Mouse (Mus musculus) neural tube, embryonic 14.5 days (tissue): Measurements from ENCODE around the gene Olfr1160. TPM values are rescaled to one million over a fixed set of nuclear protein-coding genes. Genes with fewer than 3 reads are reported as not detected.

ENCODE experiments used
- polyA plus RNA-seq: library from polyadenylated mRNA; unstranded; fragments of >200 nt; fragmentation: Nextera tagmentation; extraction: Ambion mirVana; gene quantifications from 2 replicates; pipeline ENCODE4 v1.2.1, GENCODE M21; 2014

Gene Olfr1160
- polyA plus RNA-seq, 1 experiment from 2014 or later = not detected

Other genes starting within 250 kb of the Olfr1160 start
- not detected in 2 replicates for gene Olfr152, start 228.8 kb downstream of the Olfr1160 start, polyA plus RNA-seq
- gene Olfr1143, start 207.7 kb downstream of the Olfr1160 start, polyA plus RNA-seq = not detected in 2 replicates
- not detected in 2 replicates for gene Olfr1145, start 198.4 kb downstream of the Olfr1160 start, polyA plus RNA-seq
- not detected in 2 replicates for gene Olfr1148, start 177.7 kb downstream of the Olfr1160 start, polyA plus RNA-seq
- not detected in 2 replicates for gene Olfr1150-ps1, start 164.3 kb downstream of the Olfr1160 start, polyA plus RNA-seq
- not detected in 2 replicates for gene Olfr1151, start 152.4 kb downstream of the Olfr1160 start, polyA plus RNA-seq
- 0.04 TPM in 1 of 2 replicates, not detected in the other for gene Olfr1152, start 141.8 kb downstream of the Olfr1160 start, polyA plus RNA-seq
- not detected in 2 replicates for gene Olfr1153, start 113.3 kb downstream of the Olfr1160 start, polyA plus RNA-seq
- not detected in 2 replicates for gene Olfr1154, start 103.1 kb downstream of the Olfr1160 start, polyA plus RNA-seq
- not detected in 2 replicates for gene Olfr1155, start 63.1 kb downstream of the Olfr1160 start, polyA plus RNA-seq
- not detected in 2 replicates for gene Olfr1156, start 55.2 kb downstream of the Olfr1160 start, polyA plus RNA-seq
- not detected in 2 replicates for gene Olfr1157, start 40.0 kb downstream of the Olfr1160 start, polyA plus RNA-seq
- not detected in 2 replicates for gene Olfr74, start 33.6 kb downstream of the Olfr1160 start, polyA plus RNA-seq
- not detected in 2 replicates for gene Olfr1158, start 18.2 kb downstream of the Olfr1160 start, polyA plus RNA-seq
- not detected in 2 replicates for gene Olfr1161, start 14.5 kb upstream of the Olfr1160 start, polyA plus RNA-seq
- not detected in 2 replicates for gene Olfr73, start 29.4 kb upstream of the Olfr1160 start, polyA plus RNA-seq
- gene Olfr1162, start 42.9 kb upstream of the Olfr1160 start, polyA plus RNA-seq = not detected in 2 replicates
- not detected in 2 replicates for gene Olfr1163, start 63.6 kb upstream of the Olfr1160 start, polyA plus RNA-seq
- gene Olfr1164, start 85.7 kb upstream of the Olfr1160 start, polyA plus RNA-seq = not detected in 2 replicates
- gene Olfr1166, start 120.0 kb upstream of the Olfr1160 start, polyA plus RNA-seq = not detected in 2 replicates
- gene Olfr1167, start 146.9 kb upstream of the Olfr1160 start, polyA plus RNA-seq = not detected in 2 replicates
- not detected in 2 replicates for gene Olfr1168, start 173.6 kb upstream of the Olfr1160 start, polyA plus RNA-seq
- gene Olfr1170, start 220.1 kb upstream of the Olfr1160 start, polyA plus RNA-seq = not detected in 2 replicates